Mouse (Mus musculus) natural killer cell, adult 2 months (primary cell): Measurements from ENCODE around the gene Aplf.
"Not testable (repeated sequence)": the region's sequence is repeated elsewhere in the genome, so short reads cannot be mapped to it uniquely, and the experiment has no call there.

Source experiments
- DNase-seq, 2 experiments: peaks; one replicate each; pipeline ENCODE4 v3.0.0; 2022; ENCODE audit warnings: low spot score in 2 of 2

Gene Aplf

GRCm38 (mm10) chr6:87671771-87672517, at the start of gene Aplf:
Gene Aplf (minus strand): TSS chr6:87672193.
- DNase-seq = peak; percentile 88 to 89

DNA sequence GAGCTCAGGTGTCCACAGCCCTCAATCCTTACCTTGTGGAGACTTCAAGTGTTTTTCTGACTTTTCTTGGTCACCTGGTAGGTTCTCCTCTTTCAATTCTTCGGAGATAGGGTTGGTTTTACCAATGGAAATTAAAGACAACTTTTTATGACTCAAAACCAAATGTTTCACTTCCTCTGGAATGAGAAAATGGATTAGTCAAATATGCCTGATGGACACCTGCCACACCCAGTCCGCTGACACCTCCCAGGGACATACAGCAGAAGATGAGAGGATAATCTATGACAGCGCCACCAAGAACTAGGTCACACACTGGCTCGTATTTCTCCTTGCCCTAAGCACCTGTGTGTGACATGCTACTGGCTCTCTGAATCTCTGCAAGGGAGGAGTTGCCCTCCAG, 42.1 kb upstream of the Aplf start:
- no peak for DNase-seq

DNA sequence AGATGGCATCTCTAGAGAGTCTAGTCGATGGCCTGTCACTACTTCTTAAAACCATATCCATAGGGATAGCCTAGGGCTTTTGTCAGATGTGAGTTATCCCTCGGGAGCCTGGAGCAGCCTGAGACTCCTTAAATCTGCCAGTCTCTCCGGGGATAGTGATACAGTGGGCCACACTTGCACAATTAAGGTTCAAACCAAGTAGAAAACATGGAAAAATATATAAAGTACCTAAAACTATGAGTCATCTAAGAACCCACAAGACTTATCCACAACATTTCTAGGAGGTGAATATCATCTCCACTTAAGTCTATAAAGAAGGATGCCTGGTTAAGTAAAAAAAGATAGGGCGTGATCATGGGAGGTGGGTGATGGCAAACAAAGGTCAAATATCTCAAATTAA, 40.3 kb upstream of the Aplf start:
- no peak for DNase-seq

GRCm38 (mm10) chr6:87706246-87706645, 34.3 kb upstream of the Aplf start:
- DNase-seq = no peak

GRCm38 (mm10) chr6:87696544-87696943, 24.6 kb upstream of the Aplf start:
- DNase-seq = no peak

- no peak for DNase-seq
These were observed 24.0 kb upstream of the Aplf start for GRCm38 (mm10) chr6:87695947-87696346.

DNA sequence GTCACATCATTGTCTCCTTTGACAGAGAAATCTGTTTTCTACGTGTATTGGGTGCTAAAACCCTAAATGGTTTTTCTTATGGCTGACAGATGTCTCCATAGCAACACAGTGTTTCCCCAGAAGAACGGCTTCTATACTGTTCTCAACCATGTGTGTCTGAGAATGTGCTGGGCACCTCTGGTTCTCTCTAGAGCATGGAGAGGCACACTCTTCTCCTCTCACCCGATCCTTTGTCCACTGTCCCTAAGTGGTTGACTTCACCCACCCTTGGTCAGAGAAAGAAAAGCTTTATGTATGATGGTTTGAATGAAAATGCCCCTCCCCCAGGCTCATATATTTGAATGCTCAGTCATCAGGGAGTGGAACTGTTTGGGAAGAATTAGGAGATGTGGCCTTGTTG, 8.4 kb upstream of the Aplf start:
- no peak for DNase-seq

GRCm38 (mm10) chr6:87672661-87673060, 668 bp upstream of the Aplf start:
- DNase-seq = no peak

DNA sequence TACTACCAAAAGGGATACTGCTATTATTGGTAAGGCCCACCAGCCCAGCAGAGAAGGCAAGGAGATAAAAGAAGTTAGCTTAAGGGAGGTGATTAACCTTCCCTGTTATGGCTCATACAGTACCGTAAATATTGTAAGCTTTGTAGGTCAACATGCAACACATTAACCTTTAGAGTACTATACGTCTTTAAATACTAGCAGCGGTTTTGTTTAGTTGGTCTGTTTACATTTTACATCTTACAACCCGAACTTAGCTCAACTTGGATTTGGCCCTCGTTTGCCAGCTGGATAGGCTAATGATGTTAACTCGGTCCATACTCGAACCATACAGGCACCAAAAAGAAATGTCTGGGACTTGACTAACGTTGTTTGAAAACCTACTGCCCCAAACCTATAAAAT, 640 bp downstream of the Aplf start:
- DNase-seq = no peak

DNA sequence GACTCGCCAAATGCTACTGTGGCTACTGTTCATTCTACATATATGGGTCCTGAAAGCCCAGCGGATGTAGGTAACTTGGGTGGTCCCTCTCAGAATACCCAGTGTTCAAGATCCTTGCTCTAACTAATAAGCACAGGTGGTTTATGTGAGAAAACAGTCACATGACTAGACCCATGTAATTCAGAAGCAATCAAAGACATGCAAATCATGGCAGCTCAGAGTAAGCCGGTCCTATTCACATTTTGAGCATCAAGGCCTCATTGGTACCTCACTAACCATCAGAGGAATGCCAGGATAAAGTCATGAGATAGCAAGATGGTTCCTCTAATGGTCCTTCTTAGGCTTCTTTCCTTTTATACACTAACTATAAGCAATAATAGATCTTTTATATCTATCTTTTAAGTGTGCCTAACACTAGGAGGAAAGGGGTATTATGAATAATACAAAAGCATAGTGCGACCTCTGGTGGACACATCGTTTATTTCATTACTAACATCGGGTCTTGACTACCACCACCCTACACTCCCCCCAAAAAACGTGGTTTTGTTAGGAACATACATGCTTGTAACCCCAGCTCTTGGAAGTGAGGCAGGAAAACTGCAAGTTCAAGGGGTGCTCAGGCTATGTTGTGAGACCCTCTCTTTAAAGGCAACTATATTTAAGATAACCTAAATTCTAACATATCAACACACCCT, 2.0 kb downstream of the Aplf start:
- peak; percentile 51 to 64 for DNase-seq

- DNase-seq = no peak
These were observed 3.3 kb downstream of the Aplf start for GRCm38 (mm10) chr6:87668733-87669132.

GRCm38 (mm10) chr6:87667804-87668203, 4.2 kb downstream of the Aplf start:
- DNase-seq = no peak

GRCm38 (mm10) chr6:87663445-87663844, 8.5 kb downstream of the Aplf start:
- DNase-seq = no peak

DNA sequence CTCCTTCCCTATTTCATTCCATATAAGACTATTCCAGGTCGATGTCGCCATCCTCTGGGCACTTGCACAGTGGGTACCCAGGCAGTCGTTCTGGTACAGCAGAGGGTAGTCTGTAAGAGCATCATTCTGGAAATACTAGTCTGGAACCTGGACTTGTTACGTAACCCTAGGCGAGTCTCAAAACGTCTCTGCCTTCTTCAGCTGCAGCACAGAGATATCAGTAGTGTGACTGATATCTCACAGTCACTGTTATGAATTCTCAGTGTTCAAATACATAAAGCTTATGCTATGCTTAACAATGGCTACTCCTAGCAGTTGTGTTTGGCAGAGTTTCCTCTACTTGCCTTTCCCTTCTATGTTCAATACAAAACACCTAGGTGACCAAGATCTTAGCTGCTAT, 9.8 kb downstream of the Aplf start:
- DNase-seq = no peak

- no peak for DNase-seq
These were observed 10.3 kb downstream of the Aplf start for GRCm38 (mm10) chr6:87661707-87662106.

DNA sequence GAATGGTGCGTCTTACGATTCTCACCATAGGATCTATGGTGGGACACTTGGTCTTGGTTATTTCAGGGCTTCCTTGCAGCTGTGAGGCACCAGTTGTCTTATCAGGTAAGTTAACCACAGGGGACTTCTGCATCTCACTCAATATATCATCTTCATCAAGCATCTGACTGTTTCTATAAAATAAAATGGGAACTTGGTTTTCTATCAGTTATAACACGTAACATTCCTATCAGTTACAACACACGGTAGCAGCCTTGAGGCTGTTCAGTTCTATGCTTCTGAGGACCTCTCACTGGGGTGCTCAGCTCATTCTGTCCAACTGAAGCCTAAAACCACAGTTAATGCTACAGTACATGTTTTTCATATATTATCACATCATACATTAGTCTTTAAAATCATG, 13.2 kb downstream of the Aplf start:
- no peak for DNase-seq

GRCm38 (mm10) chr6:87653904-87654638, 17.9 kb downstream of the Aplf start:
- DNase-seq = no peak

DNA sequence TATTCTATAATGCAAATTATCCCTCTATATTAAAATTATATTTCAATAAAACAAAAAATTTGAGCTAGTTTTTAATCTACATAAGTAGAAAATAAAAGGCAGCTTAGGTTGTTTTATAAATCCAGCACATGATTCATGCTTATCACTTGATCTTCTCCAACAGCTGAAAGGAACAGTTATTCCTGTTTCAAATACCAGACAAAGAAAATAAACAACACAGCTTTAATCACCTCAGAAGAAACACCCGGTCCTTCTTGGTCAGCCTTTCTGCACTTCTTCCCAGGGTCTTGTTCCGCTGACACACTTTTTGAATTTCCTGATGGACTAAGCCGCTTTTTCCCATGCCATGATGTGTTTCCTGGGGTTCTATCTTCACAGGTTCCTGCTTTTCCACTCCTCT, 18.5 kb downstream of the Aplf start:
- DNase-seq = no peak

DNA sequence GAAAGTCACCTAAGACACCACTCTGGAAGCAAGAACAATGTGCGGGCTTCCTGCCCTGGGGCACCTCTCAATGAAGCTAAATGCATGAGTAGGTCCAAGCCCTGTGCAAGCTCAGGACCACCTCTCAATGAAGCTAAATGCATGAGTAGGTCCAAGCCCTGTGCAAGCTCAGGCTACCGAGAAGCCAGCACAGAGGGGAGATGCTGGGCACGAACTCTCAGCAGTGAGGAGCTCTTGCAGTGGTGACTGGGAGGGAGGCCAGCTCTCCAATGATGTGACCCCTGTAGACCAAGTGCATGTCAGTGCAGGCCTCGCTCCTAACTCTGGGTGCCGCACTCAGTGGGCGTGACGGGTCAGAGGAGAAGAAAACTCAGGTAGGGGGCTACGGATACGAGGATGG, 19.3 kb downstream of the Aplf start:
- DNase-seq = no peak

DNA sequence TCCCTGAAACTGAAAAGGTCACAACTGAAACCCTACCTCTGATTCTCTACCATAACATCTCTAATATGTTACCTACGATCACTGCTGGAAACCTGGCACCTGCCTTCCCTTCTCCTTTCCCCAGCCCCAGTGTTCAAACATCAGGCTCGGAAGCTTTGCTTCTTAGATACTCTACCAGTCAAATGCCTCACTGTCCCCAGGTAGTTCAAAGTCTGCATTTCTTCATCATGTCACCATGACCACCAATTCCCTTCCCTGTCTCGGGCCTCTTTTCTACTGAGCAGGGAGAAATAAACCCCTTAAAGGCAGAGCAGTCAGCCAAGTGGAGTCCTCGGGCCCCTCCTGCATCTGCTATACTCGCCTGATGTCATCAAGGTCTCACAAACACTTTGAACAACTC, 20.2 kb downstream of the Aplf start:
- DNase-seq = no peak

DNA sequence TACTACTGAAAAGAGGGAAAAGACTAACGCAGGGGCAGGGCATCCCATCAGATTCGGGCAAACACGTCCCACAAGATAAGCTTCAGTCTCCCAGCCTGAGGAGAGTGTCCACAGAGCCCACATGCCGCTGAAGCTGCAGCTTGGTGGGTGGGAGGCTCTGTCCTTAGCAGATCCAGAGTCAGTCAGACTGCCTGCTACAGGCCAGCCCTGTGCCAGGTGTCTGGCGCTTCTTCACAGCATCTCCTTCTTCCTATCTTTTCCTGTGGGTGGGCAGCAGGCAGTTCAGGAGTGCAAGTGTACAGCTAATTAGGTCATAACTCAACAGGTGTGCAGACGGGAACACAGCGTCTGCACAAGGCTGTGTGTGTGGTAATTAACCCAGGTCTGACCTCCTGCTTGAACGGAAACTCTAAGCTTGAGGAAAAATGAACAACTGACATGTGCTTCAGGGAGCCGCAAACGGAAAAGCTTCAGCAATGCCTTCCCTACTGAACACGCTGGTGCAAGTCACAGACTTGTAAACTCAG, 33.8 kb downstream of the Aplf start:
- DNase-seq = no peak

DNA sequence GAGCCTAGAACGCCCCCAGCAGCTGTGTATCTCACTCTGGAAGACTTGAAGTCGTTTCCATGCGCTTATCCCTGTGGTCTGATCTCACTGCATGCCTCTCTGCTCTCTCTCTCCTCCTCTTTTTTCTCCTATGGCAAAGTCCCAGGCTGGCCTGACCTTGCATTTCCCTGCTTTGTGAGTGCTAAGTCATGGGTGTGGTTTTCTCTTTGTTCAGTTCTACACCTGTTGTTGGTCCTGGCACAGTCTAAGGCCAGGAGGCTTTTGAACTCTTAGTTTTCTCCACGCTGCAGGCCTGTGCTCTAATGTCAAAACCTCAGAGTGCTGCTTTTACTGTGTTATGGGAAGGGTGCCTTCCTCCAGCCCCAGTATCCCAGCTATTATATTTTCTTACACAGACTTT, 39.8 kb downstream of the Aplf start:
- no peak for DNase-seq

- DNase-seq = not testable (repeated sequence)
These were observed 43.1 kb downstream of the Aplf start for GRCm38 (mm10) chr6:87628936-87629335.
